Comparison of ENCODE assay signal across 11 mouse cellular contexts in the genomic region with DNA sequence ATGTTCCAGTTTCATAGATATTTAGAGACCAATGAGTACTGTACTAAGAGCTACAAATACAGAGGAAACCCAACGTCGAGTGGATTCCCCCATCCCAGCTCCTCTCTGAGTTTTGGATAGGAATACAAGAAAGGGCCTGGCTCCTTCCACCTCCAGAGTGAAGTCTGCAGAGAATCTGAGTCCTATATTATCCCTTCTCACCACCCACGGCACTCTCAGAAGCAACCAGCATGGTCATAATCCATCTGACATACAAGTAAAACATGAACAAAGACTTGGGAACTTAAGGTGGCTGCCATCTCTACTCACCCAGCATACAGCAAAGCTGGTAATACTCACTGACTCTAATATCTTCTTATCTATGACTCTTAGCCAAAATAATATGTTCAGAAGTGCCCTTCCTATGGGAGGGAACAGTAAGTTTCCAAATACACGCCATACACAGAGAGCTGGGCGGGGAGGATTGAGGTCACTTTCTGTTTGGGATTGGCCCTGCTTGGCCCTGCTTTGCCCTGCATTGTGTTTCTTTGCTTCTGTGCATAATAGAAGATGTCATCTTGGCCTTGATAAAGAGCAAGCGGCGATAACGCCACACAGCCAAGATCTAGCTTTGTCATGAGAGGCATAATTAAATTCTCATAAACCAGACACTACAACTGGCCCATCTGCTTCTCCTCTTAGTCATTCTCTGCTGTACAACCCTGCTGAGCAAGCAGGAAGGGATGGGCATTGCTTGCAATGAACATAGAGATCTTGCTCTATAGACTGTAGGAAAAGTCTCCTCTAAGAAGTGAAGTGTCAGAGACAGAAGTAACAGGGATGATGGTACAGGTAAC.
DNase-seq lines count a peak whose midpoint lies in the region; ATAC-seq lines count a peak whose summit lies in the region.
"Had no signal": no experiment of that assay in that cellular context is flagged by ENCODE, and none has a peak within 500 bp of the region (broad histone marks: within the 10 kb centered on the region; RNA-seq: fewer than 3 reads in every experiment).

No protein-coding gene starts in this region.

- intact Hi-C loops in gastrocnemius, postnatal 14 days (cut with DNase I; ENCODE audit: low total_unique reads) = no loop called here

- no peak for ATAC-seq in monocyte, adult 5-6 weeks (replicated peaks; ENCODE audit: insufficient number of reproducible peaks, low FRiP score, low TSS enrichment, poor library complexity, severe bottlenecking)

- DNase-seq in gastrocnemius, postnatal 14 days = peak; percentile 11
- no peak for DNase-seq in gastrocnemius, postnatal 25 days
- DNase-seq in lung, adult 18-20 months = peak; percentile 38 to 66
- DNase-seq in lung, postnatal 14 days = no peak
- DNase-seq in MN1 (ENCODE audit: low spot score) = peak; percentile 87
- peak; percentile 48 for DNase-seq in lung, postnatal 25 days (ENCODE audit: low spot score)
- no peak for DNase-seq in cerebellum, adult 11 months
- DNase-seq: cerebellum, adult 9-11 months; embryo, embryonic 11 days; right cerebral cortex, postnatal 14 days had no signal

Comparison
In these comparisons a context has a peak if more than half of its experiments do, and no peak if none do; other contexts are left out.
1. DNase-seq: peak in gastrocnemius, postnatal 14 days (single experiment), lung, adult 18-20 months (2 of 2), MN1 (single experiment) and lung, postnatal 25 days (single experiment); none in gastrocnemius, postnatal 25 days (single experiment), lung, postnatal 14 days (single experiment) and cerebellum, adult 11 months (single experiment).